Mouse (Mus musculus) inflammation-experienced regulatory T-cells, adult 6 months (primary cell): Measurements from ENCODE around the gene Calml4. TPM values are rescaled to one million over a fixed set of nuclear protein-coding genes. Genes with fewer than 3 reads are reported as not detected.
"Not testable (repeated sequence)": the region's sequence is repeated elsewhere in the genome, so short reads cannot be mapped to it uniquely, and the experiment has no call there.

Experiments
- ATAC-seq: one replicate; pipeline ENCODE4 v1.8.0; 2017
- polyA plus RNA-seq, 3 experiments: library from polyadenylated mRNA; unstranded; fragments of 100-300 nt; shearing (Covaris generic); gene quantifications; one replicate each; pipeline ENCODE4 v1.2.1; 2017

Gene Calml4
- polyA plus RNA-seq, 3 experiments from 2014 or later, result 0.47 TPM; not detected in 2

DNA sequence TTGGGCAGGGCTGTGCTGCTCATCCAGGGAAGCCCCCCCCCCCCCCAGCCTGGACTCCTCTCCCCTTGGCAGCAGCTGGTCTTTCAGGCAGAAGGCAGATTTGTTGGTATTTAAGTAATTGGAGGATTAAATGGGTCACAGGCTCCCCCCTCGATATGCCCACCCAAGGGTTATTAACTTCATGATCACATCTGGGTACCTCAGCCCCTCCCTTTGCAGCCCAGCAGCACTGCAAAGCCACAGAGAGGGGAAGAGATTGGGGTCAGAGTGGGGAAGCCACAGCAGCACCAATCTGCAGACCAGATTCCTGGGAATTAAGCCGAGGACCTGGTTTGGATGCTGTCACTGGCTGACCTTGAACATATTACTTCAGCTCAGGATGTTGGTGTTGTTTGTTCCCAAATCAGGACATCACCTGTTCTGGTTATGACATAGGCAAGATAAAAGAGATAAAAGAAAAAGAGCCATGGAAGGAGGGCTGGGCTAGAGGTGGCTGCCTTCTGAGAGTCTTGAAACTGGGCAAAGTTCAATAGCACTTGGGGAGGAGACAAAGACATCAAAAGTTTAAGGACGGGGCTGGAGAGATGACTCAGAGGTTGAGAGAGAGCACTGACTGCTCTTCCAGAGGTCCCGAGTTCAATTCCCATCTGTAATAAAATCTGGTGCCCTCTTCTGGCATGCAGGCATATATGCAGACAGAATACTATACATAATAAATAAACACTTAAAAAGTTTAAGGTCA is 22.0 kb upstream of the Calml4 start:
- ATAC-seq, result no peak

DNA sequence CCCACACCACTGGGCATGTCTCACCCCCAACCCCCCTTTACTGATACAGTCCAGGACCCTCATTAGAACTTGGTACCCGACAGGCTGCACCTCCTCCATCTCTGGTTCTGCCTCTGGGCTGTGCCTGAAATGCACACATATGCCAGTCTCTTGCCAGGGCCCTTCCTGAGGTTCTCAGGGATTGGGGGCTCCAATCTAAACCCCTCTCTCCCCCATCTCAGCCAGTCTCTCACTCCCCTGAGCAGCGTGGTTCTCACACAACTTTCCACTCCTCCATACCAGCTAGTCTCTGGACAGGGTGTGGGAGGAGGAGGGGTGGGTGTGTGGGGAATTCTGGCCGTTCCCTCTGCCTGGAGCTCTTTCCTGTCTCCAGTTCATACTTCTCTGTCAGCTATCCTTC is 20.3 kb upstream of the Calml4 start:
- ATAC-seq, result no peak

DNA sequence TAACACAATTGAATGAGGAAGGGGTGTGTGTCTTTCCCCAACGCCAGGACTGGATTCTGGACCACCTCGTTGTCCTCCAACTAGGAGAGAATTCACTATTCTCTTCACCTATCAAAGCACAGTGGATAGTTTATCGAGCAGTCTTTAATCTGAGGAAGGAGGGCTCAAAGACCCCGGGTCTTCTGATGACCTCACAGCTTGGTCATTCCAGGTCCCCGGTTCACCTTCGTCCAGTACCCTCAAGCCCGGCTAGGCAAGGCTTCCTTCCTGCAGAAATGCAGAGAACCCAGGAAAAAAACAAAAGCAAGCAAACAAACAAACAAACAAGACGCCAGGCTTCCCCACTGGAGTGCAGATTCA is 19.8 kb upstream of the Calml4 start:
- ATAC-seq, result no peak

DNA sequence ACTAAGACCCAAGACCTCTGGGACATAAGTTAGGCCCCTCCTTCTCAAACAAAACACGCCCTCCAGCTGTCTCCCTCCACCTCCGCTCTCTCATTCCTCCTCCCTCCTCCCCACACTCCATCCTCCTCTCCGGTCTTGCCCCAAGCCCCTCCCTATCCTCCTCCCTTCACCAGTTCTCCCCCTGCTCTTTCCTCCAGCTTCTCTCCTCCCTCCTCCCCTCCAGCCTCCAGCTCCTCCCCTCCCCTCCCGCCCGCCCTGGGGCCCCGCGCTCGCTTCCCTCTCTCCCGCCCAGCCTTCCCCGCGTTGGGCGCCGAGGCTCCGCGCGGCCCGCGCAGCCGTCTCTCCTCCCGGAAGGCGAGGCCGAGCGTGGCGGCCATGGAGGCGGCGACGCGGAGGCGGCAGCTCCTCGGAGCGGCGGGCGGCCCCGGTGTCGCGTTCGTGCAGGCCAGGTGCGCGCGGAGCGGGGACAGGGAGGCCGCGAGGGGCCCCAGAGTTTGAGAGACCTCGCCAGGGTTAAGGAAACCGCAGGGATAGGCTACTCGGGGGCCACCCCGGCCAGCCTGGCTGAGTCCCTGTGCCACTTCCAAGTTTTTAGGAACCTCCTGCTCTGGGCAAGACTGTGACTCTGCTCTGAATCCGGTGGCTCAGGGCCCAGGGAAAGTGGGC is 19.2 kb upstream of the Calml4 start, which contains the start of gene Cln6:
Gene Cln6 (plus strand): TSS at position 280 of the 666 bp plus-strand sequence.
- peak; percentile 96 for ATAC-seq

DNA sequence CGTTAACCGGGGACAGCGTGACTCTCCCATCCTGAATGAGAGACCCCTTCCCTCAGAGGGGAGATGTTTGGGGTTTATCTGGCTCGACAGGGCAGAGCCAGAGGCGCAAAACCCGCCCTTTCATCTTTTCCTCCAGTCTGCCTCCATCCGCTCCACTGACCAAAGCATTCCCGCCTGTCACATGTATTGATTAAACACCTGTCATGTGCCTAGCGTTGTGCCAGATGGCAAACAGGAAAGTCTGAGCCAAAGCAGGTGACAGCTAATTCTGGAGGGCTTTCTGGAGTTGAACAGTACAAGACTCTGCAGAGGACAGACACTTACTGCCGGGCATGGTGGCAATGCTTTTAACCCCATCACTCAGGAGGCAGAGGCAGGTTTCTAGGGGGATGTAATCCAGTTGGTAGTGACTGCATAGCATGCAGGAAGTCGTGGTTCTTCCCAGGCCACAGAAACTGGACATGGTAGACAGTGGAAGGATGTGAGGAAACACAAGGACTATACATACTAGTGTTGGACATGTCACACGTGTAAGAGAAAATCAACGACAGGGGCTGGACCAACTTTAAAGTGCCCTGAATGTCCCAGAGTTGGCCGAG is 18.6 kb upstream of the Calml4 start:
- no peak for ATAC-seq

DNA sequence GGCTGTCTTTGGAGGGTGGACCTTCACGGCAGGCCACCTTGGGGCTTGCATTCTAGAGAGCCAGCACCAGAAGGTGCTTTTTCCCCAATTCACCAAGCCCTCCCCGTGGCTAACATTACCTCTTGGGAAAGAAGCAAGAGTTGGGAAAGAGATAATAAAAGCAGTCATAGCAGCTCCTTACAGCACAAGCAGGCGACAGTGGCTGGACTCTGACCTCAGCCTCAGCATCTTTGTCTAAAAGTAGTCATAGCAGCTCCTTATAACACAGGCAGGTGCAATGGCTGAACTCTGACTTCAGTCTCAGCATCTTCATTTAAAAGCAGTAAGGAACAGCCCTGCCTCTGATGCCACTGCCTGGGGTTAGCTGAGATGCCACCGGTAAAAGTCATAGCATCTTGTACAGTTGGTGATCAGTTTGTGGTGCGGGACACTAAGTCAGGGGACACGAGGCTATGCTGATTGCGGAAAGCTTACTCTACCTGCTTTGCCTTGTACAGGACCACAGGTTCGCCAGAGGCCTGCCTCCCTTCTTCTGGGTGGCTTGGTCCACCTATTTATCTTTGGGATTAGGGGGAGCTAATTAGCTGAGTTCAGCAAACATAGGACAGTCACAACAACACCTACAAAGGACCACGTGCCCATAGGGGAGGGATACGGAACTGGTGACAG is 14.4 kb upstream of the Calml4 start:
- ATAC-seq, result no peak

DNA sequence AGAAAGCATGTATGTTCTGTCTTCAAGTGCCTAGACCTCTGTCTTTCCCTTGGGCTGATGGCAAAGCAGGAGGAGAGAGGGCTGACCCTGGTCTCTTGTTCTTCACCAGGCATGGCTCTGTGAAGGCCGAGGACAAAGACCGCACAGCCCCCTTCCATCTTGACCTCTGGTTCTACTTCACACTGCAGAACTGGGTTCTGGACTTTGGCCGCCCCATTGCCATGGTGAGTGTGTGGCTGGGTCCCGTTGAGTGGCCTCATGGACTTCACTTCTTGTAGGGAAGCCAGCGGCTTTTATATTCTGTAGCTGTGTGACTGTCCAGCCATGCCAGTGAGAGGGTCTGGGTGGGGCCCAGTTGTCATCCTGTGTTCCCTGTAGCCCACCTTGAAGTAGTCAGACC is 13.4 kb upstream of the Calml4 start:
- no peak for ATAC-seq

DNA sequence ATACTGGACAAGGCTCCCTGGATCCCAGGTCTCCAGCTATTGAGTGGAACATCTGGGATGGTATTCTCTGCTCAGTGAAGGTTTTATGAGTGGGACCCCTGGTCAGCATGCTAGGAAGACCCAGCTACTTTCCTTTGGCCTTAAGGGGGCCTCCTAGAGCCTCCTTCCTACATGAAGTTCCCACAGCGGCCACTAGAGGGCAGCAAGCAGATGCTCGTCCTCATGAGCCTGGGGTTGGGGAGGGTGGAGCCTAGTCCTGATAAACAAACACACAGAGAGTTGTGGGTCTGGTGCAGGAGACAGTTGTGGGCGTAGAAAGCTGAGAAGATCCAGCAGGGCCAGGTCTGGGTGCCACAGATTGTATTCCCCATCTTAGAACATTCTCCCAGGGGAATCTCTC is 10.2 kb upstream of the Calml4 start:
- ATAC-seq, result peak; percentile 78

DNA sequence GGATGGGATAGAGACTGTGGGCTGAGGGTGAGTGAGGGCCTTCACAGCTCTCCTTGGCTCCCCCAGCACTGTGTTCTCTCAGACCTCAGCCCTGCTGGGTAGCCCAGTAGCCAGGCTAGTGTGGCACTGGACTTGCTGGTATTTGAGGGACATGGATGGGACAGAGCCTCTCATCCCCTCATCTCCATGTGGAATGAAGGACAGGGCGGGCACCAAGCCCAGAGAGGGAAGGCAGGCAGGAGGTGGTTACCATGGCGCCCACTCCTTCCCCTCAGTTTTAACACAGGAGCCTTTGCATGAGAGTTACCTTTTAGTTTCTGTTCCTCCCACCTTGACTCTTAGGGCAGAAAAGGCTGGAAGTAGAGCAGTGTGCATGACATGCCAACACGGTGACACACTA is 9.2 kb upstream of the Calml4 start:
- ATAC-seq, result no peak

DNA sequence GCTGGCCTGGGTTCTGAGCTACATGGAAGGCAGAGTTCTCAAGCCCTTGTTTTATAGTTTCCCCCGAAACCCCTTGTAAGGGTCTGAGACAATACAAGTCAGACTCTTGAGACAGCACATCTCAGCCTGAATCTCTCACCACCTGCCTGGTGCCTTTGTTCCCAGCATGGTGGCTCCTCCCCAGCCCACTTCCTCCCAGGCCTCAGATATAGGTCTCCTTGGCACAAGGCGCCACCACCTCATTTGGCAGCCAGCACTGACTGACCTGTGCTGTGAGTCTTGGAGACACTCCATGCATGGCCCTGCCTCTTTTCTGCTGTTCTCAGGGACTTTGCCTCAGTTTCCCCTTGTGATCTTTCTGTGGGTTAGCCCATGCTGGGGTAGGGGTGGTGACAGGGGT is 6.3 kb upstream of the Calml4 start:
- ATAC-seq, result no peak

DNA sequence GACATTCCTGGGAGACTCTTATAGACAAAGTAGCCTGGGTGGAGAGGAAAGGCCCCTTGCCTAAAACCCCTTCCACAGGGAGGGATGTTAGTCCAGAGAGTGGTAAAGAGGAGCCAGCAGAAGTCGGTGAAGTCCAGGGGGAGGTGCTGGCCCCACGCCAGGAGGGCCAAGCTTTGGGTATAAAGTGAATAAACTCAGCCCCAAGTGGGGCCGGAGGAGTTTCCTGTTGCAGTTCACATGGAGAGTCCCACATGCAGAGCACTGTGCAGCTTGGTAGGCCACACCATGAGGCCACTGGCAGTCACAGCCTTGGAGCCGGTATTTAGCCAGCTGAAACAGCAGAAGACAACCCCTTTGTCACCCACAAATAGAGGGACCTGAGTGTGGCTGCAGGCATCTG is 3.4 kb upstream of the Calml4 start:
- no peak for ATAC-seq

DNA sequence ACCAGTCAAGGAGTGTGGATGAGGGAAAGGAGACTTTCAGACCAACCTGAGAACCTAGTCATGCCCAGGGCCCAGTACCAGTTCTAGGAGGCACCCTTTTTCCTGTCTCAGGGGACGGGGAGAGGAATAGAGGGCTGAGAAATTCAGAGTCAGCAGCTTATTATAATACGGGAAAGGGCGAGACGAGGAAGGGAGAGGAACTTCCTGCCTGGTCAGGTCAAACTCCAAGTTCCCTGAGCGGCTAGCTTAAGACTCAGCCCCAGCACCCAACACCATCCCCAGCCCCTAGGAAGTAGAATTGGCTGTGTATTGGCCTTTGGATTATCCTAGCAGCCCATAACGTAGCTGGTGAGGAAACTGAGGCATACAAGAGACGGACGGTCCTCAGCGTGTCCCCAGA is 664 bp upstream of the Calml4 start:
- ATAC-seq, result no peak

DNA sequence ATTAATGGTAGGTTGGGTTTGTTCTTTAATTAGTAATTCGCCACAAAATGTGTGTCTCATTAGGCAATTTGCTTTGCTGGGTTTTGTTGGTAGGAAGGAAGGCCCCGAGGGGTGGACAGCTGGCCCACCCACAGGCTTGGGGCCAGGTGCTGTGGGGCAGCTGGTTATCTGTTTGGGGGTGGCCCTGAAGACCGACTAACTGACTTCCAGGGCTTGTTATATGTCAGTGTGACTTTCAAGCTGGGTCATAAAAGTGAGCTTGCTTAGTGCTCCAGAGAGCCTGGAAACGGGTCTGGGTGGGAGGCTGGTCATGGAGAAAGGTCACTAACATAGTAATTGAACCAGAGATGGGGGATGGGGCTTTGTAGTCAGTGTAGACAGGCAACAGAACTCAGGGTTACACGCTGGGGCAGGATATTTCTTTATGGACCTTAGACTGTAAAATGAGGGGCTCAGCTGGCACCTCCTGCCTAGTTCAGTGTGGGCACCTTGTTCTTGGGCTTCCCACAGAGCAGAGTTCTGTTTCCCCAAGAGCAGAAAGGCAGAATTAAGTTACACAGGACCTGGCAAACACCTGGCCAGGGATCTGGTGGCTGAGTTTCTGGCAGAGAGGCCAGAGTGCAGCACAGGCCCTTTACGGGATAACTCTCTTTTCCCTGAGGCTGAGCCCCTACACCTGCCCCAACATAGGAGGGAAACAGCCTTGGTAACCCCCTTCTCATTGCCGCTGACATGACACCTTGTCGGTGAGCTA is 563 bp downstream of the Calml4 start:
- no peak for ATAC-seq

DNA sequence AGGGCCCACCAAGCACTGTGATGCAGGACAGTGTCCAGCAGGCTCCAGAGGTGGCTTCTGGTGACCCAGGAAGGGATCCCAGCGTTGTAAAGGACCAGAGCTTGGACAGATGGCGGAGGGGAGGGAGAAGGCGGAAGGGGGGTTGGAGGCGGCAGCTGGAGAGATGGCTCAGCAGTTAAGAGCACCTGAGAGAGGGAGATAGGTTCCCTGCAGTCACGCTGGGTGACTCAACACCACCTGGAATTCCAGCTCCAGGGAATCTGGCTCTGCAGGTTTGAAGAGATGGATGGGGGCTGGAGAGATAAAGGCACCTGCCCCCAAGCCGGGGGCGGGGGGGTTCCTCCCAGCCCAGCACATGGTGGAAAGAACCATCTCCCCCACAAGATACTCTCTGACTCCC is 2.2 kb downstream of the Calml4 start:
- not testable (repeated sequence) for ATAC-seq

DNA sequence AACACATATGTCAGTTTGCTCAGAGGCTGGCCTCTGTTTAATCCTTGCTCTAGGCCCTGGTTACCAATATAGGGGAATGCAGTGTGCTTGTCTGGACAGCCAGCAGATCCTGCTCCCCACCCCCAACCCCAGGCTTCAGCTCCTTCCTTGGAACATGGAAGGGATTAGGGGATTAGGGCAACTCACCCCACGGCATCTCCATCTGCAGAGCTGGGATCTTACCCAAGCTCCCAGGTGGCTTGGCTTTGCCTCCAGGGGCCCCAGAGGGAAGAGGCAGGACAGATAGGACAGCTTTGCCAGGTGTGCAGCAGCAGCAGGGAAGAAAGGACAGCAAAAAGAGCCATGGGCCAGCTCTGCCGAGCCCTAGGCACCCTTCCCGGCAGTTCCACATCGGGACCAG is 3.0 kb downstream of the Calml4 start:
- ATAC-seq, result no peak

DNA sequence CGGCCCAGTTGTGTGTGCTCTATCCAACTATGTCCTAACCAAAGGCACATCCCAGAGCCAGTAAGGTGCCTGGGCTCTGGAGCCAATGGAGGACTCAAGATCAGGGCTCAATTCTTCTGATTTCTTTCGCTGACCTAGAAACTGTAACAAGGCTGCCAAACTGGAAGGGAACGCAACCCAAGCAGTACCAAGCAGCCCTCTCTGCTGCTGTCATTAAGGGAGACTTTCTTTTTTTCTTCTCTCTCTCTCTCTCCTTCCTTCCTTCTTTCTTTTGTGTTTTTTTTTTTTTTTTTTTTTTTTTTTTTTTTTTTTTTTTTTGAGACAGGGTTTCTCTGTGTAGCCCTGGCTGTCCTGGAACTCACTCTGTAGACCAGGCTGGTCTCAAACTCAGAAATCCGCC is 11.4 kb downstream of the Calml4 start:
- not testable (repeated sequence) for ATAC-seq

DNA sequence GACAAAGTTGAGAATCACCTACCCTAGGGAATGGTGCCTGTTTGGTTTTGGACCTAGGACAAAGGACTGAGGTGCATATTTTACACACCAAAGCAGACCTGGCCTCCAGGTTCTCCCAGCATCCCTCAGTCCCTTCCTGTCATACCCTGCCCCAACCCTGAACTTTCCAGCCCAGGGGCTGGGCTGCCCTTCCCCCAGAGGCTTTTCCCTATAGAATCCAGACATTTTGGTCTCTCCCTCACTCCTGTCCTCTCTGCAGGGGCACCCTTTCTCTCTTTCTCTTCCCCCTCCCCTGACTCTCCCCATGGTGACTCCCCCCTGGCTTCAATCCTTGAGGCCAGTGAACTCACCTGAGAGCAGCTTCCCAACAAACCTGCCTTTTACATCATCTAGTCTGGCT is 12.8 kb downstream of the Calml4 start:
- no peak for ATAC-seq

DNA sequence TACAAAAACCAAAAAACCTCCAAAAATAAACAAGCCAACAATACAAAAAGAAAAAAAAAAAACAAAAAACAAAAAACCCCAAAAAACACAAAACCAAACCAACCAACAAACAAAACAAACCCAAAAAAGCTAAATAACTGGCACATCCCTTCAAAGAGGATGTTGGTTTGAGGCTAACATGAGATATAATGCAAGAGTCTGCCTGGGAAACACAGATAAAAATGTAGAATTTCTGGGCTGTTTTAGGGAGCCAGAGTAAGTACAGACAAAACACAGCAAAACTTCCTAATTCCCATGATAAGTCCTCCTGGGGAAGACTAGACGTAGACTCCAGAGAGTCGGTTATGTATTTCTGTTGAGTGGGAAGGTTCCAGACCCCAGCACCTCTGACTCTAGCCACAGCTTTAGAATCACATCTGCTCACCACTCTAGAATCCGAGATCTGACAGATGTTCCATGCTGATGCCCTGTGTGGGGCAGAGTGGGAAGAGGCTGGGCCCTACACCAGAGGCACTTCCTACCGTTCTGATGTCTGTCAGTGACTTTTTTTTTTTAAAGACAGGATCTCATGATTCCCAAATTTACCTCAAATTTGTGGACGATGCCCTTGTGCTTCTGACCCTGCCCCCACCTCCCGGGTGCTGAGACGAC is 19.2 kb downstream of the Calml4 start:
- no peak for ATAC-seq

DNA sequence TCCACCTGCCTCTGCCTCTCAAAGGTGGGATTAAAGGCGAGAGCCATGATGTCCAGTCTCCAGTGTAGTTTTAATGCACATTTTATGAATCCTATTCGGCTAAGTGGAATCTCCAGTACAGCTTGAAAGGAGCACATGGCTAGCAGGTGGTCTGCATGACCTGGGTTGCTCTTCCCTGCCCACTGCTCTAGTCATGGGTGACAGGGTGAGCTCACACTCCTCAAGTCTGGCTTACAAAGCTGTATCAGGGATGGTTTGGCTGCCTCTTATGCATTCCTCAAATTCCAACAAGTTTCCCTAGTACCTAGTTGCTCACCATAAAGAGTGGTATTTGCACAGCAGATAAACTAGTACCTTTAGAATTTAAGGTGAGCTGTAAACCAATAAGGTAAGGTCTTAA is 19.9 kb downstream of the Calml4 start:
- no peak for ATAC-seq

DNA sequence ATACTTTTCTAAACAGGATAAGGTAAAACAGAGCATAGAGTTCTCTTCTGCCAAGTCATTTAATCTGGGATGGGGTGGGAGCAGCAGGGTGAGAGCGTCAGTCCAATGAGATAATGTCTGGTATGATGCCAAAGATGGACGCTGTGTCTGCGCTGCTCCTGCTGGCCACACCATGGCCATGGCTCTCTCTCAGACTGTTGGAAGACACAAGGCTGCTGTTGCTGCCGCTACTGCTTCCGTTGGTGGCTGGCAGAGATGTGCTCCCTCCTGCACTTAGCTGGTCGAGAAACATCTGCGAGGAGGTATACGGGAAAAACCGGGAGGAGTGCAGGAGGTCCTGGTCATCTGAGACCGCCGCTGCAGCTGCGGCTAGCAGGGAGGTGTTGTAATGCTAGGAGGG is 24.0 kb downstream of the Calml4 start:
- ATAC-seq, result no peak

DNA sequence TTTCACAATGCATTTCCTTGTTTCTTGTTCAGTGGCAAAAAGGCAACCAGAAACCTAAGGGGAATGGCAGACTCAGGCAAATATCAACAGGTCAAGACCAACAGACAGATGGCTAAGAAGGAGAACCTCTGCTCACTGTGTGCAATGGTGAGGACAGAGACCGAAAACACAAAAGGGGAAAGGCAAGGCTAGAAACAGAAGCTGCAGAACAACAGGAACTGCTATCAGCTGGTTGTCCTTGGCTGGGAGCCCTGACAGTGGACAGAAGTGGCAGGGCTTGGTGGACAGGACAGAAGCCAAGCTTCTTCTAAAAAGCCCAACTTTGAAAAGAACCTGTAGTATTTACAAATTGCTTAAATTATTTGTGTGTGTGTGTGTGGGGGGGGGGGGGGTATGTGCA is 36.6 kb downstream of the Calml4 start:
- ATAC-seq, result no peak

DNA sequence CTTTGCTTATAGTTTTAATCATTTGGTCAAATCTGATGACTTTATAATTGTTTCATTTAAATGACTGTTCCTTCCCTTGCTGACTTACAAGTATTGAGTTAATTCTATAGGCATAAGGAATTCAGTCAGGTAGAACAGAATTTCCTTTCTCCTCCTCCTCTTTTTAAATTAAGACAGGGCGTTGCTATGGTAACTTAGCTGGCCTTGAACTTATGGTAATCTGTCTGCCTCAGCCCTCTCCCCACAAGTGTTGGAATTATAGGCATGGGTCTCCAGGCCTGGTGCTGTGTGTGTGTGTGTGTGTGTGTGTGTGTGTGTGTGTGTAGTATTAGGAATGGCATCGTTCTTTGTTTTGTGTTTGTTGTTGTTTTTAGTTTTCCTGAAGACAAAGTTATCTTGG is 43.9 kb downstream of the Calml4 start:
- no peak for ATAC-seq
